Mouse (Mus musculus): Measurements from ENCODE around the gene Gm28230. TPM values are rescaled to one million over a fixed set of nuclear protein-coding genes. Genes with fewer than 3 reads are reported as not detected.
A peak's percentile ranks its signal among the peaks of the same experiment; 100 is the strongest.

Gm28230 gene
- polyA plus RNA-seq, 2 experiments, result 0.18 to 5.0 TPM

- peak; percentile 7; the same call in 1 of the 2 replicates for ATAC-seq (ENCODE audit: low FRiP score, low read depth)
Observed at GRCm38 (mm10) chr2:74691995-74692807, 34.3 kb upstream of the Gm28230 start.

GRCm38 (mm10) chr2:74692808-74693431 lies 33.6 kb upstream of the Gm28230 start:
- ATAC-seq (ENCODE audit: low FRiP score, low read depth) (no peak), DNase-seq (ENCODE audit: low spot score) (no peak)
- Histone ChIP-seq H3K4me1 (ENCODE audit: control insufficient read depth, insufficient read depth, low read length) (peaks cover 38% of the 10 kb centered on the region), H3K4me2 (replicated peaks; ENCODE audit: low read depth, low read length, severe bottlenecking) (peak overlapping the region; percentile 96), H3K27me3 (ENCODE audit: control insufficient read depth, insufficient read depth, low read length) (peaks cover 33% of the 10 kb centered on the region), H3K4me3 (replicated peaks; ENCODE audit: low read length) (peak overlapping the region; percentile 74), H3K9me3 (ENCODE audit: control insufficient read depth, low read length) (no peaks in the 10 kb centered on the region), H3K9ac (ENCODE audit: low read depth, low read length, severe bottlenecking) (peak overlapping the region; percentile 91), H3K27ac (replicated peaks; ENCODE audit: low read depth, low read length) (peak overlapping the region; percentile 75), H3K36me3 (ENCODE audit: control insufficient read depth, insufficient read depth, low read length) (peaks cover 20% of the 10 kb centered on the region)
- 12% methylated on average over 20 of the region's 20 CpGs for WGBS
- TF ChIP-seq POLR2A (IDR thresholded peaks at IDR 0.05; ENCODE audit: borderline replicate concordance, extremely low read depth, insufficient read depth, insufficient read length), result no peak

More at GRCm38 (mm10) chr2:74691995-74692807, 34.3 kb upstream of the Gm28230 start:
- peaks cover 38% of the 10 kb centered on the region for H3K4me1 ChIP-seq (ENCODE audit: control insufficient read depth, insufficient read depth, low read length)
- H3K4me3 ChIP-seq (replicated peaks; ENCODE audit: low read length), result peak overlapping the region; percentile 74
- H3K9me3 ChIP-seq (ENCODE audit: control insufficient read depth, low read length), result no peaks in the 10 kb centered on the region
- 4% methylated on average over 35 of the region's 35 CpGs for WGBS
- peak overlapping the region; percentile 75 for H3K27ac ChIP-seq (replicated peaks; ENCODE audit: low read depth, low read length)
- H3K27me3 ChIP-seq (ENCODE audit: control insufficient read depth, insufficient read depth, low read length), result peaks cover 33% of the 10 kb centered on the region
- no peak for TF ChIP-seq POLR2A (IDR thresholded peaks at IDR 0.05; ENCODE audit: borderline replicate concordance, extremely low read depth, insufficient read depth, insufficient read length)
- H3K9ac ChIP-seq (ENCODE audit: low read depth, low read length, severe bottlenecking), result peak overlapping the region; percentile 91
- DNase-seq (ENCODE audit: low spot score), result no peak
- H3K36me3 ChIP-seq (ENCODE audit: control insufficient read depth, insufficient read depth, low read length), result peaks cover 27% of the 10 kb centered on the region
- peak overlapping the region; percentile 96 for H3K4me2 ChIP-seq (replicated peaks; ENCODE audit: low read depth, low read length, severe bottlenecking)

- no peak for DNase-seq (ENCODE audit: low spot score)
- peak overlapping the region; percentile 74 for H3K4me3 ChIP-seq (replicated peaks; ENCODE audit: low read length)
- ATAC-seq (ENCODE audit: low FRiP score, low read depth), result no peak
Observed at GRCm38 (mm10) chr2:74693432-74693827, 33.1 kb upstream of the Gm28230 start.

GRCm38 (mm10) chr2:74694066-74694465 lies 32.5 kb upstream of the Gm28230 start:
- ATAC-seq (ENCODE audit: low FRiP score, low read depth) (no peak), DNase-seq (ENCODE audit: low spot score) (no peak)
- H3K27me3 ChIP-seq (ENCODE audit: control insufficient read depth, insufficient read depth, low read length), result peaks cover 35% of the 10 kb centered on the region
- H3K4me1 ChIP-seq (ENCODE audit: control insufficient read depth, insufficient read depth, low read length), result peaks cover 44% of the 10 kb centered on the region
- peak overlapping the region; percentile 91; the same call in 1 of the 2 replicates for H3K9ac ChIP-seq (ENCODE audit: low read depth, low read length, severe bottlenecking)
- H3K36me3 ChIP-seq (ENCODE audit: control insufficient read depth, insufficient read depth, low read length), result peaks cover 20% of the 10 kb centered on the region
- peak overlapping the region; percentile 96 for H3K4me2 ChIP-seq (replicated peaks; ENCODE audit: low read depth, low read length, severe bottlenecking)
- peak overlapping the region; percentile 69; the same call in 1 of the 2 replicates for H3K27ac ChIP-seq (replicated peaks; ENCODE audit: low read depth, low read length)
- 8% methylated on average over 16 of the region's 16 CpGs for WGBS
- TF ChIP-seq POLR2A (IDR thresholded peaks at IDR 0.05; ENCODE audit: borderline replicate concordance, extremely low read depth, insufficient read depth, insufficient read length), result no peak
- peak overlapping the region; percentile 74 for H3K4me3 ChIP-seq (replicated peaks; ENCODE audit: low read length)
- H3K9me3 ChIP-seq (ENCODE audit: control insufficient read depth, low read length), result no peaks in the 10 kb centered on the region

More at GRCm38 (mm10) chr2:74693432-74693827, 33.1 kb upstream of the Gm28230 start:
- Histone ChIP-seq H3K27ac (replicated peaks; ENCODE audit: low read depth, low read length) (peak overlapping the region; percentile 69), H3K9ac (ENCODE audit: low read depth, low read length, severe bottlenecking) (peak overlapping the region; percentile 91), H3K9me3 (ENCODE audit: control insufficient read depth, low read length) (no peaks in the 10 kb centered on the region), H3K36me3 (ENCODE audit: control insufficient read depth, insufficient read depth, low read length) (peaks cover 20% of the 10 kb centered on the region), H3K4me1 (ENCODE audit: control insufficient read depth, insufficient read depth, low read length) (peaks cover 41% of the 10 kb centered on the region), H3K27me3 (ENCODE audit: control insufficient read depth, insufficient read depth, low read length) (peaks cover 33% of the 10 kb centered on the region), H3K4me2 (replicated peaks; ENCODE audit: low read depth, low read length, severe bottlenecking) (peak overlapping the region; percentile 96)
- no peak for TF ChIP-seq POLR2A (IDR thresholded peaks at IDR 0.05; ENCODE audit: borderline replicate concordance, extremely low read depth, insufficient read depth, insufficient read length)
- WGBS, result 18% methylated on average over 4 of the region's 4 CpGs

GRCm38 (mm10) chr2:74695383-74695782 lies 31.1 kb upstream of the Gm28230 start:
- TF ChIP-seq POLR2A (IDR thresholded peaks at IDR 0.05; ENCODE audit: borderline replicate concordance, extremely low read depth, insufficient read depth, insufficient read length), result no peak

More at GRCm38 (mm10) chr2:74695383-74695782, 31.1 kb upstream of the Gm28230 start:
- Histone ChIP-seq H3K9me3 (ENCODE audit: control insufficient read depth, low read length) (no peaks in the 10 kb centered on the region), H3K4me1 (ENCODE audit: control insufficient read depth, insufficient read depth, low read length) (peaks cover 46% of the 10 kb centered on the region), H3K4me2 (replicated peaks; ENCODE audit: low read depth, low read length, severe bottlenecking) (peak overlapping the region; percentile 96), H3K9ac (ENCODE audit: low read depth, low read length, severe bottlenecking) (peak overlapping the region; percentile 86), H3K27me3 (ENCODE audit: control insufficient read depth, insufficient read depth, low read length) (peaks cover 48% of the 10 kb centered on the region), H3K27ac (replicated peaks; ENCODE audit: low read depth, low read length) (peak overlapping the region; percentile 89; the same call in 1 of the 2 replicates), H3K36me3 (ENCODE audit: control insufficient read depth, insufficient read depth, low read length) (peaks cover 20% of the 10 kb centered on the region), H3K4me3 (replicated peaks; ENCODE audit: low read length) (peak overlapping the region; percentile 74; the same call in 1 of the 2 replicates)
- WGBS, result 11% methylated on average over 1 of the region's 1 CpGs
- DNase-seq (ENCODE audit: low spot score), result no peak
- no peak for ATAC-seq (ENCODE audit: low FRiP score, low read depth)

All from limb, embryonic 14.5 days (tissue).